Mouse (Mus musculus) layer of hippocampus, adult 2 months (tissue): Measurements from ENCODE around the gene Ammecr1. TPM values are rescaled to one million over a fixed set of nuclear protein-coding genes. Genes with fewer than 3 reads are reported as not detected.

Source experiments
- DNase-seq, 2 experiments: peaks; one replicate each; pipeline ENCODE4 v3.0.0; 2022; ENCODE audit warnings: low spot score in 2 of 2
- H3K27ac ChIP-seq: fragments of 200-600 bp; 2 replicates; pipeline ENCODE4 v1.8.1; 2022
- H3K4me3 ChIP-seq: fragments of 200-600 bp; 2 replicates; pipeline ENCODE4 v1.8.1; 2022; ENCODE audit warnings: mild to moderate bottlenecking
- CTCF ChIP-seq: fragments of 200-600 bp; conservative IDR thresholded peaks from 2 replicates; pipeline ENCODE4 v1.8.1; 2022; ENCODE audit warnings: antibody characterized with exemption, mild to moderate bottlenecking, moderate library complexity
- long read RNA-seq, 2 experiments: library from polyadenylated mRNA; stranded (forward); transcript quantifications; one replicate each; pipeline ENCODE4 v2.0.0; 2021; ENCODE audit warnings: borderline mapping rate in 2 of 2
- total RNA-seq, 2 experiments: library from RNA; stranded (reverse); gene quantifications; 2 replicates each; pipeline ENCODE4 v1.2.3; 2021

The Ammecr1 gene
- total RNA-seq, result 1 to 10 TPM; 1.6 to 1.9 TPM
- long read RNA-seq, experiment 1, full-length matches to known transcripts, result 1 of 1 reads
- long read RNA-seq, experiment 1, partial matches to known transcripts, result 0 of 1 reads
- long read RNA-seq, experiment 1, other reads (novel, unspliced or antisense), result 0 of 1 reads
- long read RNA-seq, experiment 2, full-length matches to known transcripts, result 1 of 4 reads
- long read RNA-seq, experiment 2, partial matches to known transcripts, result 0 of 4 reads
- long read RNA-seq, experiment 2, other reads (novel, unspliced or antisense), result 3 of 4 reads

DNA sequence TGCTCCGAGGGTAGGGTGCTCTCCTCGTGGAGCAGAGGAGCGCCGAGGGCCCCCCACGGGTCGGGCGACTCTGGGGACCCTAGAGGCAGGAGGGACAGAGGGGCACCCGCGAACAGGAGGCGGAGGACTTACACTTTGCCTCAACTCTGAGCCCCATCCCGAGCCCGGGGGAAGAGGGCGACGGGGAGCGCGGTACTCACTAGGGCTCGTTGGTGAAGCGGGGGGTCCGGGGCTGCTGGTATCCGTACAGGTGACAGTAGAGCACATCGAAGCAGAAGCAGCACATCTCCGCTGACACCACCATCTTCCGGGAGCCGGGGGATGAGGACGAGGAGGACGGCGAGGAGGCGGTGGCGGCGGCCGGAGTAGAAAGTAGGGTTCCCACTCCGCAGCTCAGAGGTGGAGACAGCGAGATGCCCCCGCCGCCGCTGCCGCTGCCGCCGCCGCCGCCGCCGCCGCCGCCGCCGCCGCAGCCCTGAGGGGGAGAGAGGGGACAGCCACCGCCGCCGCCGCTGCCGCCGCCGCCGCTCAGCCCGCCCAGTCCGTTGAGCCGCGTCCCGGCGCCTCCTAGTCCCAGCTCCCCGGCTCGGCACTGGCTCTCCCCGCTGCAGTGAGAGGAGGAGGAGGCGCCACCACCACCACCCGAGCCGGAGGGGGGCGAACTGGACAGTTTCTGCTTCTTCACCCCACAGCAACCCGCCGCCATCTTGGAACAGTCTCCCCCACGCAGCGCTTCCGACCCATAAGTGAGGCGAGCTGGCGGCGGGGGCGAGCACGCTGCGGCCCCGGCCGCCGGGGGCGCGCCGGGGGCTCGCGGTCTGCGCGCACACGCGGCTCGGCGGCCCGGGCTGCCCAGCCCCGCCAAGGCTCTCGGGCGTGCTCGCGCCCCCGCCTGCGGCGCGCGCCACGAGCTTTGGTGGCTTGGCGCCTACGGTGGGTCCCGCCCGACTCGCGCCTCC is at the start of gene Ammecr1:
TSS of gene Ammecr1 (minus strand) at position 721 of the 959 bp plus-strand sequence.
- TF ChIP-seq CTCF, result no peak
- Histone ChIP-seq H3K4me3 (peak within 1 kb of the TSS; percentile 71), H3K27ac (peak within 1 kb of the TSS; percentile 89)
- DNase-seq, result peak; percentile 55 to 65

DNA sequence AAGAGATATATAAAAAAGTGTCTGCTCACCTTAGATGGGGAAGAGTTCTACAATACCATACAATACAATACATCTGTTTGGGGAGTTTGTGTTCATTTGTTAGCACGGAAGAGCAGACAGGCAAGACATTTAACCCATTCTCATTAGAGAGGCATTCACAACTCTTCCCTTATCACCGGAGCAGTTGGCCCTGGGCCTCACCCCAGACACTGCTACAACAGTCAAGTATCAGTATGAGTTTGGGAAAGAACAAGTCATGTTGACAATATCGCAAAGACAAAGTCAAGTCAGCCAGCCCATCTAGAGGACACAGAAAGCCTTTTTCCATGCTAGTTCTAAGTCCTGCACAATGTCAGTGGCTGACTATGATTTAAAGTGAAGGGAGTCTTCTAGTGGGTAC is 47.6 kb upstream of the Ammecr1 start:
- no peak for TF ChIP-seq CTCF
- Histone ChIP-seq H3K4me3 (no peak overlapping the region), H3K27ac (no peak overlapping the region)
- DNase-seq, result no peak

GRCm38 (mm10) chrX:143012334-143012733 is 45.8 kb upstream of the Ammecr1 start:
- Histone ChIP-seq H3K4me3 (no peak overlapping the region), H3K27ac (no peak overlapping the region)
- TF ChIP-seq CTCF, result no peak
- no peak for DNase-seq

DNA sequence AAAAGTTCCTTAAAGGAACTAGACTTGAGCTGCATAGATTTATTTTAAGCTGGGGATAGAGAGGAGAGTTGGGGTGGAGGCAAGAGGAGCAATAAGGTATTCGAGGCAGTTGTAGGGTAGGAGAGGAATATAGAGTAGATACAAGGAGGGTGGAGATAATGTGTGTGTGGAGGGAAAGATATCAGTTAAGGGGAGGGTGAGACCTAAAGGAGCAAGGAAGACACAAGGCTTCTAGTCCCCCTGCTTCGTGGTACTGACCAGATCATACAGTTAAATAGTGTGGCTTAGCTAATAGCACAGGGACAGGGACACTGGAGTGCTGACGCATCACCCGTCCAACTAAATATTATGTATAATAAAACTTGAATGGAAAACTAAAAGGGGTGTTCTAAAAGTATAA is 45.3 kb upstream of the Ammecr1 start:
- DNase-seq, result no peak
- Histone ChIP-seq H3K4me3 (no peak overlapping the region), H3K27ac (no peak overlapping the region)
- TF ChIP-seq CTCF, result no peak

DNA sequence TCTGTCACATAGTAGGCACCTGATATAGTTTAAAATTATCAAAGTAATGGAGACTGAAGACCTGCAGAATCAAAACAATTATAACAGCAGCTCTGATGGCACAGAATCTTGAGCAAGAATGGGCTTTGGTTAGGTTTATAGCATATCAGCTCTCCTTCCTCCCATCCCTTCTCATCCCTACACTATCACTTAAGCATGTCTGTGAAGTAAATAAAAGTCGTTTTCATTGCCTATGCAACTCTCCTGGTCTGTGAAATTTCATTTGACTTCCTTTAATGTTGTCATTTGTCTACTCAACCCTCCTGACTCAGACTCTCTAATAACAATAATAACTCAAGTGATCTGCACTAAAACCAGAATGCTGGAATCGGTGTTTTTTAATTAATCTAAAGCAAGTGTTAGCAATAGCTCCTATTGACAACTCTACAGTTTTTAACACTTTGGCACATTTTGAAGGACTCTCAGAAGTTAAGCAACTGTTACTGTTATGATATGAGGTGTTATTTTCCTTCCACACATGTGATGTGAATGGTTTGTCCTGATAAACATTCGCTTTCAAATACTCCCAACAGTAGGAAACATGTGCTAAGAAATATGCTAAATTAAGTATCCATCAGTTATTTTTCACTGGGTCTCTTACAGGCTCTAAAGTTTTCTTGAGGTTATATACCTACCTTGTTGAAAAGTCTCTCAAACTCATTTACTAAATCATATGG is 37.8 kb upstream of the Ammecr1 start:
- Histone ChIP-seq H3K27ac (no peak overlapping the region), H3K4me3 (no peak overlapping the region)
- TF ChIP-seq CTCF, result no peak
- DNase-seq, result no peak

DNA sequence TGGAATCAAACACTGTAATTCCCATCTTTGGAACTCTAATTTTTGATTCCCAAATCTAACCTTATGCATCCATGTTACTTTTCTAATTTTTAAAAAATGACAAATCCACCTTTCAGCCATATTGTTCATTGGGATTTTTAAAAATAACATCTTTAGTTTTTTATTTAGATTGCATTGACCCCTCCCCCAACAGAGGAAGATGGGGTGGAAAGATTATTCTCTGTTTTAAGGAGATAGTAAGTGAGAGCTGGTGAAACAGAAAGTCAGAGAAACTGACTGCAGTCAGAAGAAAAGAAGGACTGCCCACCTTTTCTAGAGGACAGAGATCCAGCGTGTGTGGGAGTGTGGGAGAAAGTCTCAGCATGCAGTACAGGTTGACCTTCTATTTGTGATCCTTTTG is 30.7 kb upstream of the Ammecr1 start:
- no peak overlapping the region for H3K4me3 ChIP-seq
- DNase-seq, result no peak
- TF ChIP-seq CTCF, result no peak
- no peak overlapping the region for H3K27ac ChIP-seq

DNA sequence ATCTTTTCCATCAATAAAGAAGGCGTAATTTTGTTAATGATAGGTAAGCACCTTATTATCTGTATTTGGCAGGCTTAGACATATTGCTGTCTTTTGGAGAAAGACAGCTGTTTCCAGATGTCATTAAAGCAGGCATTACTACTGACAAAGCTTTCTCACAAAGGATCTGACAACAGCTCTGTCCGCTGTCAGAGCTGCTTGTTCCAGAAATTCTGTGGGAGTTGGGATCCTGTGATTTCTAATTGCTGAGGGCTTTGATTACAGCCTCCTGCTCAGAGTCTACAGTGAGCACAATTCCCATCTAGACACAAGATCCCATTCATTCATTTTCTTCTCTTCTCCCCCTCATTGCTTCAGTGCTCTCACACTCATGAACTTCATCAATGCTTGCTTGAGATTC is 28.0 kb upstream of the Ammecr1 start:
- H3K27ac ChIP-seq, result no peak overlapping the region
- no peak for DNase-seq
- TF ChIP-seq CTCF, result no peak
- H3K4me3 ChIP-seq, result no peak overlapping the region

GRCm38 (mm10) chrX:142984170-142984569 is 17.6 kb upstream of the Ammecr1 start:
- no peak overlapping the region for H3K27ac ChIP-seq
- DNase-seq, result no peak
- H3K4me3 ChIP-seq, result no peak overlapping the region
- TF ChIP-seq CTCF, result no peak

GRCm38 (mm10) chrX:142983638-142984037 is 17.1 kb upstream of the Ammecr1 start:
- no peak for TF ChIP-seq CTCF
- Histone ChIP-seq H3K27ac (no peak overlapping the region), H3K4me3 (no peak overlapping the region)
- DNase-seq, result no peak

DNA sequence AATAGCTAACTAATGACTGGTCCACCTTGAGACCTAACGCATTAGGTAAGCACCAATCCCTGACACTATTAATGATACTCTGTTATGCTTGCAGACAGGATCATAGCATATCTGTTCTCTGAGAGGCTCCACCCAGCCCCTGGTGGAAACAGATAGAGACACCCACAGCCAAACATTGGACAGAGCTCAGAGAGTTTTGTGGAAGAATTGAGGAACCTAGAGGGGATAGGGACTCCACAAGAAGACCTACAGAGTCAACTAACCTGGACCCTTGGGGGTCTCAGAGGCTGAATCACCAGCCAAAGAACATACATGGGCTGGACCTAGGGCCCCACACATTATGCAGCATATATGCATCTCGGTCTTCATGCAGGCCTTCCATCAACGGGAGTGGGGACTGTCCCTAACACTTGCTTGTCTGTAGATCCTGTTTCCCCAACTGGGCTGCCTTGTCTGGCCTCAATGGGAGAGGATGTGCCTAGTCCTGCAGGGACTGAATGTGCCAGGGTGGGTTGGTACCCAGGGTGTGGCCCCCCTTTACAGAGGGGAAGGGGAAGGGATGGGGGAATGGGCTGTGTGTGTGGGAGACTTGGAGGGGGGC is 15.1 kb upstream of the Ammecr1 start:
- no peak for DNase-seq
- no peak overlapping the region for H3K4me3 ChIP-seq
- no peak overlapping the region for H3K27ac ChIP-seq
- TF ChIP-seq CTCF, result no peak

GRCm38 (mm10) chrX:142980855-142981529 is 14.5 kb upstream of the Ammecr1 start:
- DNase-seq, result no peak
- no peak overlapping the region for H3K4me3 ChIP-seq
- no peak overlapping the region for H3K27ac ChIP-seq
- no peak for TF ChIP-seq CTCF

- H3K4me3 ChIP-seq, result no peak overlapping the region
- no peak for TF ChIP-seq CTCF
- no peak overlapping the region for H3K27ac ChIP-seq
- no peak for DNase-seq
These were observed 12.7 kb upstream of the Ammecr1 start for GRCm38 (mm10) chrX:142979224-142979623.
